Mouse (Mus musculus) embryonic fibroblast, embryonic 13.5 days (primary cell): ENCODE data around the gene Slc24a3.

Experiments
- CTCF ChIP-seq: IDR thresholded peaks from 2 replicates; pipeline ENCODE4 v1.5.1; 2011; ENCODE audit warnings: mild to moderate bottlenecking, control low read depth, low read length, moderate library complexity, borderline replicate concordance; ENCODE audit not compliant: insufficient read depth
- POLR2A ChIP-seq: IDR thresholded peaks from 2 replicates; pipeline ENCODE4 v1.6.1; 2011; ENCODE audit warnings: low read depth, mild to moderate bottlenecking, control low read depth, low read length, moderate library complexity

- TF ChIP-seq CTCF = no peak
- no peak for TF ChIP-seq POLR2A
Measured at GRCm38 (mm10) chr2:145172978-145173655, 5.6 kb downstream of the Slc24a3 start.
